Mouse (Mus musculus) liver, postnatal 0 days (tissue): Measurements from ENCODE around the gene Col6a1.

ENCODE experiments used
- CTCF ChIP-seq: sonication (generic); IDR thresholded peaks from 2 replicates; pipeline ENCODE4 v1.5.1; 2016; ENCODE audit warnings: antibody characterized with exemption, low read depth
- EP300 ChIP-seq: IDR thresholded peaks from 2 replicates; pipeline ENCODE4 v1.6.1; 2016; ENCODE audit warnings: antibody characterized with exemption, low read depth, mild to moderate bottlenecking

DNA sequence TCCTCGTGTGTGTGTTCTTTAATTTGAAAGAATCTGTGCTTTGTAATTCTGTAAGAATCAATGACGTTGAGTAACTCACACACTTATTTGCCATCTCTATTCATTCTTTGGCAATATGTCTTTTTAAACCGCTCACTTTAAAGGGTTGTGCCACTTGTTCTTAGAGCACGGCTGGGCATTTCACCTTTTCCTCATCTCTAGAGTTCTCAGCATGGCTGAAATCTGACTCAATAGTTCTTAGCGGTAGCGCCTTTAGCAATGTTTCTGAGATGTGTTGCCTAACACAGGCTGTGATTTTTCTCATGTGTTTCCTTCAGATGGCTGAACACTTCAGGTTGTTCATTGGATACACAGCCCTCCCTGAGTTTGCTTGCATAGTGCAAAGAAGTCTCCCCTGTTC is 51.4 kb downstream of the Col6a1 start:
- TF ChIP-seq CTCF (no peak), EP300 (no peak)
